Mouse (Mus musculus): ENCODE results near the gene Rad1. TPM values are rescaled to one million over a fixed set of nuclear protein-coding genes. Genes with fewer than 3 reads are reported as not detected.

Rad1 gene
- polyA plus RNA-seq, 1 experiment from 2014 or later = 23.6 TPM

DNA sequence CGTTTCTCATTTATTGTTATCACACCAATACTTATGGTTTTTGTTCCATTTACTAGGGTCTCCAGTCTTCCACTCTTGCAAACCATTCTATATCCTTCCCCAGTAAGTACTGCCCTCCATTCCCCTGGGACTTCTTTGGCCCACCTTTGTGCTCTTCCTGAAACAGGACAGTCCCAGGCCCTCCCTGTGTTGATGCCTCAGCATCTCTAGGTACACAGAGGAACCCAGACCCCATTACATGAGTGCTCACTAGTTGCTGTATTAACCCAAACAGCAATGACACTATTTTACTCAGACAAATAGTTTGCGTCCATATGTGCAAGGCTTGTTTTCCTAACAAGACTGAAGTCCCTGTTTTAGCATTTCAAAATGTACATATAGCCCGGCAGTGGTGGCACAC, 17.1 kb upstream of the Rad1 start:
- peaks cover 6% of the 10 kb centered on the region; the same call in 1 of the 2 replicates for H3K4me1 ChIP-seq (ENCODE audit: control insufficient read depth, insufficient read depth, low read length)
- no peak overlapping the region for H3K27ac ChIP-seq (ENCODE audit: low read depth, low read length)
- H3K36me3 ChIP-seq (ENCODE audit: control insufficient read depth, insufficient read depth, low read length) = no peaks in the 10 kb centered on the region
- H3K9me3 ChIP-seq (ENCODE audit: control insufficient read depth, low read length) = no peaks in the 10 kb centered on the region
- no peaks in the 10 kb centered on the region for H3K27me3 ChIP-seq (ENCODE audit: control insufficient read depth, insufficient read depth, low read length)
- DNase-seq (ENCODE audit: low spot score) (no peak), ATAC-seq (ENCODE audit: insufficient read depth, low FRiP score, low TSS enrichment) (no peak)
- no peak overlapping the region; the same call in 1 of the 2 replicates for H3K4me2 ChIP-seq (ENCODE audit: low read depth)
- H3K4me3 ChIP-seq (ENCODE audit: low read depth, low read length) = no peak overlapping the region
- no peak overlapping the region for H3K9ac ChIP-seq (ENCODE audit: low read length)
- 82% methylated on average over 3 of the region's 3 CpGs for WGBS

DNA sequence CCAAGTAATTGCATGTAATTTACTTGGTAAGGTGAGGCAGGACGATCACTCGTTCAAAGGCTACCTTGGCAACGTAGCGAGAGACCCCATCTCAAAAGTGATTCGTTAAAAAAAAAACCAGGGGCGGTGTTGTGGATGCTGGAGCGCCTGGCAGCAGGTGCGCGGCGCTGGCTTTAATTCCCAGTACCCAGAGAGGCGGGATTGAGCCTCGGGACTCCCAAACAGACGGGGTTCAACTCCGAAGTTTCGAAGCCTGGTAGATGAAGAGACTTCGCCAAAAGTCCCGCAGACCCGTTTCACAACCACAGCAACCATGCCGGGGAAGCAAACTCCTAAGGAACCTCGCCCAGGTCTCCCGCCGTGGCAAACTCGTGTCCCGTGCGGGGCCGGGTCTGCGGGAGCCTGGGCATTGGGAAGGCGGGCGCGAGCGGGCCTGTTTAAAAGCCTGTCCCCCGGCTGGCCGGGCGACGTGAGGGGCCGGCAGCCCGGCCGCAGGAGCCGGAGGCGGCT, 16.1 kb upstream of the Rad1 start:
- no peak for DNase-seq (ENCODE audit: low spot score)

DNA sequence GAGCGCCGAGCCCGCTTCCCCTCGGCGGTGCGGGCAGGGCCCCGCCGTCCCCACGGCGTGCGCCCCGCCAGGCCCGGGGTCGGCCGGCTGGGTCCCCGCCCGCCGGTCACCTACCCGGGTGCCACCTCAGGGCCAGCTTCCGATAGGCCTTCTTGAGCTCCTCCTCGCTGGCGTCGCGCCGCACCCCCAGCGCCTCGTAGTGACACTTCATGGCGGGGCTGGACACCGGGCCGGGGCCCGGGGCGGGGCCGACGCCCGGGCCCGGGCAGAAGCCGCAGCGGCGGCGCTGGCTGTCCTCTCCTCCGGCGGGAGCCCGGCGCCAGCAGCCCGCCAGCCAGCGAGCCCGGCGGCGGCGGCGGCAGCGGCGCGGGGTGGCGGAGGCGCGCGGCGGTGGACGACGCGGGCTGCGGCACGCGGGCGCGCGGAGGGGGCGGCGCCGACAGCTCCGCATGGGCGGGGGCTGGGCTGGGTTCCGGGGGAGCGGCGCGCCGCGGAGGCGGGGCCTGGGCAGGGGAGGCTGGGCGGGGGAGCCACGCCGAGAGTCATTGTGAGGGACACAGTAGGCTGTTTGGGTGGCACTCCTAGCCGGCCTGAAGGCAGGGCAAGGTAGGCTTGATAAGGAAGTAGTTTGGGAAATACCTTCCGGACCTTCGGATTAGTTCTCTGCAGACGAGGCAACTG, 15.5 kb upstream of the Rad1 start, which contains the start of gene Dnajc21:
TSS of gene Dnajc21 (minus strand) at position 366 of the 681 bp plus-strand sequence.
- H3K9ac ChIP-seq (ENCODE audit: low read length) = peak within 1 kb of the TSS; percentile 88
- H3K9me3 ChIP-seq (ENCODE audit: control insufficient read depth, low read length) = no peaks in the 10 kb centered on the region
- DNase-seq (ENCODE audit: low spot score) (peak; percentile 87), ATAC-seq (ENCODE audit: insufficient read depth, low FRiP score, low TSS enrichment) (peak; percentile 93)
- peak within 1 kb of the TSS; percentile 81 for H3K4me3 ChIP-seq (ENCODE audit: low read depth, low read length)
- H3K27ac ChIP-seq (ENCODE audit: low read depth, low read length) = peak within 1 kb of the TSS; percentile 79
- H3K4me1 ChIP-seq (ENCODE audit: control insufficient read depth, insufficient read depth, low read length) = peaks cover 6% of the 10 kb centered on the region; the same call in 1 of the 2 replicates
- H3K4me2 ChIP-seq (ENCODE audit: low read depth) = peak within 1 kb of the TSS; percentile 82
- H3K36me3 ChIP-seq (ENCODE audit: control insufficient read depth, insufficient read depth, low read length) = peaks cover 3% of the 10 kb centered on the region
- whole genome bisulfite sequencing = under 1% methylated on average over 32 of the region's 87 CpGs
- no peaks in the 10 kb centered on the region for H3K27me3 ChIP-seq (ENCODE audit: control insufficient read depth, insufficient read depth, low read length)

More for the DNA sequence above, 16.1 kb upstream of the Rad1 start:
- peak overlapping the region; percentile 82 for H3K4me2 ChIP-seq (ENCODE audit: low read depth)
- H3K4me3 ChIP-seq (ENCODE audit: low read depth, low read length) = peak overlapping the region; percentile 81
- WGBS = under 1% methylated on average over 38 of the region's 40 CpGs
- peaks cover 6% of the 10 kb centered on the region; the same call in 1 of the 2 replicates for H3K4me1 ChIP-seq (ENCODE audit: control insufficient read depth, insufficient read depth, low read length)
- ATAC-seq (ENCODE audit: insufficient read depth, low FRiP score, low TSS enrichment) = peak; percentile 9; the same call in 1 of the 2 replicates
- H3K27ac ChIP-seq (ENCODE audit: low read depth, low read length) = peak overlapping the region; percentile 79
- no peaks in the 10 kb centered on the region for H3K9me3 ChIP-seq (ENCODE audit: control insufficient read depth, low read length)
- no peaks in the 10 kb centered on the region for H3K27me3 ChIP-seq (ENCODE audit: control insufficient read depth, insufficient read depth, low read length)
- peak overlapping the region; percentile 88 for H3K9ac ChIP-seq (ENCODE audit: low read length)
- H3K36me3 ChIP-seq (ENCODE audit: control insufficient read depth, insufficient read depth, low read length) = no peaks in the 10 kb centered on the region

DNA sequence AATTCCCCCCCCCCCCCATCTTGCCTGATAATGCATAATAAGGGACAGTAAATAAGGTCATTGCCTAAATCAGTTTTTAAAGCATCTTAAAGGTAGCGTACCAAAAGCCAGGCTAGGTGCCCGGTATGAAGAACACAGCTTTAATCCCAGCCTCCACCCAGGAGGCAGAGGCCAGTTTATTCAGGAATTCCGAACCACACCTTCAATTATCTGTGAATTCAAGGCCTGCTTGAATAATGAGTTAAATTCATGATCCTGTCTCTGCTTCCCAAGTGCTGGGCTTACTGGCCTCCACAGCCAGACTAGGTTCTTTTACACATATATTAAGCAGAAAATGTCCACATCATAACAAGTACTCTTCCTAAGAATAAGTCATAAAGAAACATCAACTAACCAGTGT, 14.9 kb upstream of the Rad1 start:
- H3K4me2 ChIP-seq (ENCODE audit: low read depth) = peak overlapping the region; percentile 82
- peaks cover 6% of the 10 kb centered on the region for H3K36me3 ChIP-seq (ENCODE audit: control insufficient read depth, insufficient read depth, low read length)
- no peak for DNase-seq (ENCODE audit: low spot score)
- peak overlapping the region; percentile 88; the same call in 1 of the 2 replicates for H3K9ac ChIP-seq (ENCODE audit: low read length)
- no peaks in the 10 kb centered on the region for H3K9me3 ChIP-seq (ENCODE audit: control insufficient read depth, low read length)
- H3K27ac ChIP-seq (ENCODE audit: low read depth, low read length) = no peak overlapping the region
- H3K4me1 ChIP-seq (ENCODE audit: control insufficient read depth, insufficient read depth, low read length) = peaks cover 6% of the 10 kb centered on the region; the same call in 1 of the 2 replicates
- 19% methylated on average over 3 of the region's 3 CpGs for WGBS
- H3K4me3 ChIP-seq (ENCODE audit: low read depth, low read length) = peak overlapping the region; percentile 81
- no peaks in the 10 kb centered on the region for H3K27me3 ChIP-seq (ENCODE audit: control insufficient read depth, insufficient read depth, low read length)
- ATAC-seq (ENCODE audit: insufficient read depth, low FRiP score, low TSS enrichment) = no peak

DNA sequence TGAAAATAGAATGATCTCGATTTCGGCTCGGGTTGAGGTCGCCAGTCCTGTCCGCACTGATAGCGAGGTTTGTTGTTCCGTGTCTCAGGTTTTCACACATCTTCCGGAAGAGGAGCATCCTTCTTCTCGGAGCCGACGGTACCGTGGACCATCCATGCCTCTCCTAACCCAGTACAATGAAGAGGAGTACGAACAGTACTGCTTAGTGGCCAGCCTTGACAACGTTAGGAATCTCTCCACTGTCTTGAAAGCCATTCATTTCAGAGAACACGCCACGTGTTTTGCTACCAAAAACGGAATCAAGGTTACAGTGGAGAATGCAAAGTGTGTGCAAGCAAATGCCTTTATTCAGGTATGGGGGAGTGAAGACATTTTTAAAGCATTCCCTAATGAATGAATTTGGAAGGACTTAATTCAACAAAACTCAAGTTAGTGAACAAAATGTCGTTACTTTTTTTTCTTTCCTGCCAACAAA, 584 bp downstream of the Rad1 start:
- no peaks in the 10 kb centered on the region for H3K9me3 ChIP-seq (ENCODE audit: control insufficient read depth, low read length)
- WGBS = 2% methylated on average over 18 of the region's 18 CpGs
- H3K27ac ChIP-seq (ENCODE audit: low read depth, low read length) = peak overlapping the region; percentile 30; the same call in 1 of the 2 replicates
- ATAC-seq (ENCODE audit: insufficient read depth, low FRiP score, low TSS enrichment) (peak; percentile 58), DNase-seq (ENCODE audit: low spot score) (no peak)
- H3K36me3 ChIP-seq (ENCODE audit: control insufficient read depth, insufficient read depth, low read length) = no peaks in the 10 kb centered on the region; the same call in 1 of the 2 replicates
- H3K4me1 ChIP-seq (ENCODE audit: control insufficient read depth, insufficient read depth, low read length) = peaks cover 11% of the 10 kb centered on the region
- H3K27me3 ChIP-seq (ENCODE audit: control insufficient read depth, insufficient read depth, low read length) = no peaks in the 10 kb centered on the region
- peak overlapping the region; percentile 81 for H3K9ac ChIP-seq (ENCODE audit: low read length)
- peak overlapping the region; percentile 66 for H3K4me2 ChIP-seq (ENCODE audit: low read depth)
- H3K4me3 ChIP-seq (ENCODE audit: low read depth, low read length) = peak overlapping the region; percentile 66

DNA sequence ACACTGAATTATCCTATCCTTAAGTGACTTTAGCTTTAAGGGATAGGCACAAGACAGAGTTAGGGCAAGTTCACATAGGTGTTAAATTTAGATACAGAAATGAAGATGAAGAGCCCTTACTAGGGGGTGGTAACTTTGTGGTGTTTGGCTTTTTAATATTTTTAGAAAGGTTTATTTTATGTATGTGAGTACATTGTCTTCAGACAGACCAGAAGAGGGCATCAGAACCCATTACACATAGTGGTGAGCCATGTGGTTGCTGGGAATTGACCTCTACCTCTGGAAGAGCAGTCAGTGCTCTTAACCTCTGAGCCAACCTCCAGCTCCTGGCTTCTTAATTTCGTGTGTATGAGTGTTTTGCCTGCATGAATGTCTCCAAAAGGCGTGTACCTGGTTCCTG, 1.4 kb downstream of the Rad1 start:
- Histone ChIP-seq H3K4me3 (ENCODE audit: low read depth, low read length) (no peak overlapping the region), H3K9ac (ENCODE audit: low read length) (no peak overlapping the region), H3K4me1 (ENCODE audit: control insufficient read depth, insufficient read depth, low read length) (peaks cover 11% of the 10 kb centered on the region), H3K4me2 (ENCODE audit: low read depth) (0 out of 2 replicates have a peak overlapping the region, but pooled peaks have one; percentile 66), H3K27ac (ENCODE audit: low read depth, low read length) (no peak overlapping the region), H3K27me3 (ENCODE audit: control insufficient read depth, insufficient read depth, low read length) (no peaks in the 10 kb centered on the region), H3K9me3 (ENCODE audit: control insufficient read depth, low read length) (no peaks in the 10 kb centered on the region), H3K36me3 (ENCODE audit: control insufficient read depth, insufficient read depth, low read length) (no peaks in the 10 kb centered on the region; the same call in 1 of the 2 replicates)
- DNase-seq (ENCODE audit: low spot score) (no peak), ATAC-seq (ENCODE audit: insufficient read depth, low FRiP score, low TSS enrichment) (no peak)
- WGBS = 65% methylated on average over 2 of the region's 2 CpGs

DNA sequence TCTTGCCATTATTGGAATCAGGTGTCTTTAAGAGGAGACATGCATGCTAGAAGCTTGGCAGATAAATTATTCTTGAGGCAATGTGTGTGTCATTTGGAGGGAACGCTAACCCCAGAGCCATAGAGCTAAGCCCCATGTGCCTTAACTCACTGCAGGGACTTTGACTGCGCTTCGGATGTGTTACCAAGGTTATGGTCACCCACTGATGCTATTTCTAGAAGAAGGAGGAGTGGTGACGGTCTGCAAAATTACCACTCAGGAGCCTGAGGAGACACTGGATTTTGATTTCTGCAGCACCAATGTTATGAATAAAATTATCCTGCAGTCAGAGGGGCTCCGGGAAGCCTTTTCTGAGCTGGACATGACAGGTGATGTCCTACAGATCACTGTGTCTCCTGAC, 4.3 kb downstream of the Rad1 start:
- WGBS = 93% methylated on average over 5 of the region's 5 CpGs
- Histone ChIP-seq H3K4me3 (ENCODE audit: low read depth, low read length) (no peak overlapping the region), H3K4me2 (ENCODE audit: low read depth) (no peak overlapping the region), H3K27me3 (ENCODE audit: control insufficient read depth, insufficient read depth, low read length) (no peaks in the 10 kb centered on the region), H3K9ac (ENCODE audit: low read length) (no peak overlapping the region), H3K36me3 (ENCODE audit: control insufficient read depth, insufficient read depth, low read length) (peaks cover 2% of the 10 kb centered on the region; the same call in 1 of the 2 replicates), H3K9me3 (ENCODE audit: control insufficient read depth, low read length) (no peaks in the 10 kb centered on the region), H3K27ac (ENCODE audit: low read depth, low read length) (no peak overlapping the region), H3K4me1 (ENCODE audit: control insufficient read depth, insufficient read depth, low read length) (peaks cover 4% of the 10 kb centered on the region)
- DNase-seq (ENCODE audit: low spot score) (no peak), ATAC-seq (ENCODE audit: insufficient read depth, low FRiP score, low TSS enrichment) (no peak)

DNA sequence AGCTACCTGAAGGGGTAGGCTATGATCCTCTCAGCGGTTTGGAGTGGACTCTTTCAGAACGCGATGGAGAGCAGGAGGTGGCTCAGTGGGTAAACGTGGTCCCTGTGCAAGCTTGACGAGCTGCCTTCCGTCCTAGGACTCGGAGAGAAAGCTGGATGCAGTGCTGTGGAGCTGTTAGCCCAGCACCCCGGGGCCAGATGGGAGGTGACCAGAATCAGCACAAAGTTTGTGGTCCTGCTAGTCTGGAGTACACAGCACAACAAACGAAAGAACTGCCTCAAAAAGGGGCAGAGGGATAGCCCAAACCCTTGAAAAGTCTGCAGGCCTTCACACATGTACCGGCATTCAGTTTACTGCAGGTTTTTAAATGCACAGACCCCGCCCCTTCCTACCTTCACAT, 10.1 kb downstream of the Rad1 start:
- H3K27ac ChIP-seq (ENCODE audit: low read depth, low read length) = no peak overlapping the region
- 0 out of 2 replicates have a peak, but pooled peaks cover 2% of the 10 kb centered on the region for H3K36me3 ChIP-seq (ENCODE audit: control insufficient read depth, insufficient read depth, low read length)
- H3K9ac ChIP-seq (ENCODE audit: low read length) = no peak overlapping the region
- no peaks in the 10 kb centered on the region for H3K9me3 ChIP-seq (ENCODE audit: control insufficient read depth, low read length)
- 93% methylated on average over 11 of the region's 11 CpGs for WGBS
- ATAC-seq (ENCODE audit: insufficient read depth, low FRiP score, low TSS enrichment) = no peak
- no peak for DNase-seq (ENCODE audit: low spot score)
- H3K4me1 ChIP-seq (ENCODE audit: control insufficient read depth, insufficient read depth, low read length) = no peaks in the 10 kb centered on the region
- H3K4me2 ChIP-seq (ENCODE audit: low read depth) = no peak overlapping the region
- H3K4me3 ChIP-seq (ENCODE audit: low read depth, low read length) = no peak overlapping the region
- H3K27me3 ChIP-seq (ENCODE audit: control insufficient read depth, insufficient read depth, low read length) = no peaks in the 10 kb centered on the region

Data from neural tube, embryonic 11.5 days (tissue).